Mouse (Mus musculus): ENCODE data around the gene Dgki.

GRCm38 (mm10) chr6:37241434-37241833 lies 58.5 kb downstream of the Dgki start:
- TF ChIP-seq EP300 (IDR thresholded peaks at IDR 0.05; ENCODE audit: insufficient read depth, low read depth, low read length) (no peak), POLR2A (IDR thresholded peaks at IDR 0.05; ENCODE audit: insufficient read depth, low read length) (no peak)
